Mouse (Mus musculus): ENCODE data around the gene Wwox.
A peak's percentile ranks its signal among the peaks of the same experiment; 100 is the strongest.

The Wwox gene

GRCm38 (mm10) chr8:114877234-114877633, 437.8 kb downstream of the Wwox start:
- no peak for DNase-seq

DNA sequence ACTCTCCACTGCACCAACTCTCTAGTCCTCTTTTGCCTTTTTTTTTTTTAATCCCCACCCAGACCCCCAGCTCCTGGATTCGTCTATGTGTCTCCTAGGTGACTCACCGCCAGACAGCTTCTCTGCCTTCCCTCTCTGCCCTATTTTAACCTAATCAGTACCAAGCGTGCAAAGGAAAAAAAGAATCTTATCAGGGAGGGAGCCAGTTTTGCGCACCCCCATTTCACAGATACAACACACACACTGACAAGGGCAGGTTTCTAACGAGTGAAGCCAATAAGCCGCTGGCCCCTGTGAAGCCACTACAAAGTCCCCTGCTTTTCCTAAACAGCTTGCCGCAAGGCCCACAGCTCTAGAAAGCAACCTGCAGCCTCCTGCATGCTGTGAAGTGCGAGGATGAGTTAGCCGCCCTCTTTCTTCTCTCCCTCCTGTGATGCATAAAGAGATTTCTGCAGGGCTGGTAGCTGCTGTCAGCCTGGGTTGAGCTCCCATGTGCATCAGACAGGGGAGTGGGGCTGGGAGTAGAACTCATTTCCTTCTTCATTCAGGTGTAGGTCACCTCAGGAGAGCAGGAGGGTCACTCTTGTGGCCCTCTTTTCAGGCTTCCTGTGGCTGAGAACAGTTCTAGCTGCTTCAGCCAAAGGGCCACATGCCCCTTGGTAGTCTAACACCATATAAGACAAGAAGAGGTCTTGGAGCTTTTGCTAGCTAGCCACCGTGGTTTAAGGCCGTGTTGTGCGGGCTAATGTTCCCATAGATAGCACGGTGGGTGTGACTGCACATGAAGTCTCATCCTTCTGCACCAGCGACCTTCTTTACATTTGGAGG, 439.2 kb downstream of the Wwox start:
- no peak for DNase-seq

DNA sequence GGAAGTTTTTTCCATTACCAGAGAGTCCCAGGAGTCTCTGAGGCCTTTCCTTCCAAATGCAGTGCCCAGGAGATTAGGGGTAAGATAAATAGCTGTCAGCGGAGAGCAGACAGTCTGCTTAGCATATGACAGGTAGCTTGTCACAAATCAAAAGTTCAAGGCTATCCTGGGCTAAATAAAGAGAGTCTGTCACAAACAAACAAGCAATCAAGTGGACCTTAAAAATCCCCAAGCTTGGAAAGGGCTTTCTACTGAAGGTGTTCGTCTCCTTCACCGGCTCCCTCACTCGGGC, 439.8 kb downstream of the Wwox start:
- DNase-seq, result no peak

- DNase-seq, result no peak
Measured at GRCm38 (mm10) chr8:114879678-114880077, 440.2 kb downstream of the Wwox start.

DNA sequence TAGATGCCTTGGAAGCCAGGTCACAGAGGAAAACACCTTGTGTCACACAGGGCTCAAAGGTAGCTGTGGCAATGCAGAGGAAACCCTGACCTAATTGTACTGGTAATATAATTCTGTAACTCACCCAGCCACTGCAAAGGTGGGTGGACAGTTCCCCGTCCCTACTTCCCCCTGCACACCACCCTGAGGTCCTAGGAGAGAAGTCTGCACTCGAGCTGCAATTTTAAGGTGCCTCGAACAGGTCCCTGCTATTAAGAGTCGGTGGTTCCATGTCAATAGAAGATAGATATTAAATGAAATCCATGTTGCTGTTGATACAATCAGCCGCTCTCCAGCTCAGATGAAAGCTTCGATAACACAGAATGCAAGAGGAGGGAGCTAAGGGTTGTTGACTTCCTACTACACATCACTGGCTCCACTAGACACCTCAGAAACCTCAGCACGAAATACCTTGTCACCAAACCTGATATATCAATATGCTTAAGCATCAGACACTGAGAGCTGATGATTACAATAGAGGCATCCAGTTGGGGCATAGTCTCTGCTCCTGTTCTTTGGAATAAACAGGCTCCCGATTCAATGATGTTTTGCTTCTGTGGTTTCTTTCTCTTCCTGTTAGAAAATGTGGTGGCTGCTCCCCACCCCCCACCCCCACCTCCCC, 441.1 kb downstream of the Wwox start:
- no peak for DNase-seq

DNA sequence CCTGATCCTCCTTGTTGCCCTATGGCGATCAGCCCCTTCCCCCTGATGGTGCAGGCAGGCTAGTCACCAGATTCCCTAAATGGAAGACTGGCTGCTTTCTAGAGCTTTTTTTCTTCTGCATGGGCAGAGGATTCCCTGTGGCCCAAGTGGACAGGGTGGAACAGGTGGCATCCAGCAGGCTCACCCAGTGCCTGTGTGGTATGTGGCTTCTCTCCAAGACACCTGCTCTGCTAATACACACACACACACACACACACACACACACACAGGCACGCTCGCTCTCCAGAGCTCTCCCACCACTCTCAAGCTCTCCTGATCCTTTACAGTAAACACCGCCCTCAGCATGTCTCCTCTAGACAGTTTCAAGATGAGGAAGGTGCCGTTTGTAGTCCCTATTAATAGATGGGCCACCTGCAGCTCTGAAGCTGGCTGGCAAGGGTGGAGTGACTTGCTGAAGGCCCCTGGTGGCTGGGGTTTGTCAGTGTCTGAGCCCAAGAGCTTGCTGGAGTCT, 442.5 kb downstream of the Wwox start:
- DNase-seq, result peak; percentile 33

- DNase-seq, result peak; percentile 55
Measured at GRCm38 (mm10) chr8:114882504-114882903, 443.0 kb downstream of the Wwox start.

GRCm38 (mm10) chr8:114882936-114883606, 443.6 kb downstream of the Wwox start:
- DNase-seq, result no peak

DNA sequence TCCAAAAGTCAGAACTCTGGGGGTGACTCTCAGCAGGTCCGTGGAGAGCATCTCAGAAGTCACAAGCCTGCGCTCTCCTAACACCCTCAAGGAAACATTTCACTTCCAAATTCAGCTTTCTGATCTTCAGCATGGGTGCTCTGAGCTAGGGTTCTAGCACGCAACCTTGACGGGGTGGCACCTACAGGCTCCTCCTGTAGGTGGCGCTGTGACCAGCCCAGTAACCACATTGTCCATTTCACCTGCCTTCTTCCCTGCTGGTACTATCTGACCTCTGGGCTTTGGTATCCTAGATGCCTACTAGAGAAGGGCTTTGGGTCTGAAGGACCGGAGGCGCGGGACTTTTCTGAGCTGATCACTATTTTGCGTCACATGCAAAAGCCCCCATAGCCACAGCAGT, 444.5 kb downstream of the Wwox start:
- DNase-seq, result no peak

GRCm38 (mm10) chr8:114885026-114885592, 445.7 kb downstream of the Wwox start:
- no peak for DNase-seq

- no peak for DNase-seq
Measured at GRCm38 (mm10) chr8:114888388-114888787, 448.9 kb downstream of the Wwox start.

DNA sequence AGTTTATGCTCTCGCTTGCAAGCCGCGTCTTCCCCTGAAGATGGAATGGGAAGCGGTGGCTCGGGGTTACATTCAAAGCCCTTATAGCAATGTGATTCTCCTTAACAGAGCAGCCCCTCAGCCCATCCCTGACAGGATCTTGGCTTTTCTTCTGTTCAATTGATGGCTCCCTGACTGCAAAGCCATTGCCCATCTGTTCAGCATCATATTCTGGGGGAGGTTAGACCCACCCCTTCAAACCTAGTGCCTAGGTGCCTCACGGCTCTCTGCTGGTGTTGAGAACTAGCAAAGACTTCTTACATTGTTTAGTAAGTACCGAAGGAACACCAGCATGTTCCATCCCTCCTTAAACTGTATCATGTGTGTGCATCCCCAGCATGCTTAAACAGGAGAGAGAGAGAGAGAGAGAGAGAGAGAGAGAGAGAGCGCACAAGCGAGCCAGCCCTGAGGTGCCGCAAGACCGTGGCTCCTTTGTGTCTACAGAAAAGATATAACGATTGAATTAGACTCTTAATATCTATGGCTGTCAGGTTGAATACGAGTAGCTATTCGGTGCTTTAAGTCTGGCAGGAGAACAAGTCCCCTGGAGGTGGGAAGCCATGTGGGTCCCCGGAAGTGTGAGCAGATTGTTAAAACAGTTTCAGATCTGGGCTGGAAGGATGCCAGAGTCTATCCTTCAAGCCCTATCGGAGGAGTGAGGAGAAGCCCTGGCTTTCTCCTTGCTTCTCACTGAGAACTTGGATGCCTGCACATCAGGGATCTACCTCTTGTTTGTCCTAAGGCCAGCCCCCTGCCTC, 450.3 kb downstream of the Wwox start:
- no peak for DNase-seq

GRCm38 (mm10) chr8:114890478-114890877, 451.0 kb downstream of the Wwox start:
- DNase-seq, result no peak

- DNase-seq, result no peak
Measured at GRCm38 (mm10) chr8:114891252-114891651, 451.8 kb downstream of the Wwox start.

DNA sequence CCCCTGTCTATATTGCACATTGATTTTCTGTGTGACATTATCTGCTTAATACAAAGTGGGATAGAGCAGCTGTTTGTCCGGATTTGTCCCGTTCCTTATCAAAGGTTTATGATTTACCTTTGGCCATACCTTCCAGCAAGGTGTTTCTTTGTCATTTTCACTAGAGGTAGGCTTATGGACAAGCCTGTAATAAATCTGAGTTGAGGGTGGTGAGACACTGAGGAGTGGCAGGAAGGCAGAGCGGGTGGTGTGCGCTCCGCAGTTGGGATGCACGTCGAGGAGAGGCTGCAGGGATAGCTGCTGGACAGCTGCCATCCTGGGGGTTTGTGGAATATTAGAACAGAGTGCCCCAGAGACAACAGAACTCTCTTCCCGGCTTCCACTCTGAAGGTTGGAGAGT, 458.0 kb downstream of the Wwox start:
- no peak for DNase-seq

- no peak for DNase-seq
Measured at GRCm38 (mm10) chr8:114899157-114899556, 459.7 kb downstream of the Wwox start.

DNA sequence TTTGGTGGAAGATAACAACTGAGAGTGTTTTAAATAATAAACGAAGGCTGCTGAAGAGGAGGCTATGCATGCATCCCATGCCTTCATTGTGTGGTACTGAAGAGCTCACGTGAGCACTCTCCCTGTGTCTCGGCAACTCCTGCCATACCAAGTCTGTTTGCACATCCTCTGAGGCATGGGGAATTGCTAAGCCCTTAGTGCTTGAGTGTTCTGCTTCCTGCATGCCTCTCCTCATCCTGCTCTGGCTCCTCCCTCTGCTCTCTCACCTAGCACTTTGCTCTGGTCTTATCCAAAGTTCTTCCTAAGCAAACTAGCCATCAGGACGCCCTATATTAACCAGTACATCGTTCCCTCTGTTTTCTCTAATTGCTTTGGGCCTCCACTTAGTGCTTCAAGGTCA, 463.1 kb downstream of the Wwox start:
- no peak for DNase-seq

- DNase-seq, result no peak
Measured at GRCm38 (mm10) chr8:114908086-114908485, 468.6 kb downstream of the Wwox start.

GRCm38 (mm10) chr8:114908589-114908988, 469.1 kb downstream of the Wwox start:
- DNase-seq, result no peak

- no peak for DNase-seq
Measured at GRCm38 (mm10) chr8:114909146-114909545, 469.7 kb downstream of the Wwox start.

- no peak for DNase-seq
Measured at GRCm38 (mm10) chr8:114911031-114911580, 471.7 kb downstream of the Wwox start.

- DNase-seq, result no peak
Measured at GRCm38 (mm10) chr8:114923629-114924028, 484.2 kb downstream of the Wwox start.
